Mouse (Mus musculus) cerebellum, postnatal 14 days (tissue): Measurements from ENCODE around the gene Setd3.
A peak's percentile ranks its signal among the peaks of the same experiment; 100 is the strongest.

Experiments used
- DNase-seq, 2 experiments: peaks; one replicate each; pipeline ENCODE4 v3.0.0; 2021; ENCODE audit warnings: mixed read lengths in 2 of 2

Setd3 gene

DNA sequence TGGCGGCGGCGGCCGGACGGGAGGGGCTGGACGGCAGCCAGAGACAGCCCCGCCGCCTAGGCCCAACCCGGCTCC is at the start of gene Setd3:
Setd3 (minus strand) TSS at position 69 of the 75 bp plus-strand sequence.
- DNase-seq, result no peak

DNA sequence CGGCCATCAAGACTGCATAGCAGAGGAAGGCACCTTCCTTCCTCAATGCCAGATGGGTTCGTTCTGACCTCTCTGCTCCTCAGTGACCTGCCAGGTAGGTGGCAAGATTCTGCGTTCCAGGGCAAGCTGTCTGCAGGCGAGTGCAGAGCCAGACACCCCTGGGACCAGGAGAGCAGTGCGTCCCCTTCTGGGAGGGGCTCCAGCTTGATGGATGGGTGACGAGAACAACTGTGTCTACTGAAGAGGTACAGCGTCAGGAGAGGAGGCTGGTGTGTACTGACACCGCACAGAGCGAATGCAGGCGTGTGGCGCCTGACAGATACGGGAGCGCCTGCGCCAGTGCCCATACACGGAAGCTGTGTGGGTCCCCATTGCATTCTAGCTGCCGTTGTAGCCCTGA is 48.4 kb upstream of the Setd3 start:
- DNase-seq, result no peak

DNA sequence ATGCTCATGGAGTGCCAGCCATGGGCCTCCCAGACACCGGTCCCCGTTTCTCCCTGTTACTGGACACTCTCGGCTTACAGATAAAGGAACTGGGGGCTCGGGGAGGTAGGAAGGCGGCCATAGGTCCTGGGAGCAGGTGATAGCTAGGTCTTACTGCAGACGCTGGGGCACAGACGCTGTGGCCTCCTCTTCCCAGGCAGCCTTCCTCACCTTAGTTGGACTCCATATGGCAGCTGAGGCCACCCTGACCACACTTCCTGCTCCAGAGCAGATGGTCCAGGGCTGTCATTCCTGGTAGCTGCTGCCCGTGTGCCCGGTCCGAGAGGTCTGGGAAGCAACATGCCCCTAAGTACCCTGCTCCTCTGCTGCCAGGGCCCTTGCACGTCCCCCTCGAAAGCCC is 47.8 kb upstream of the Setd3 start:
- DNase-seq, result peak in 1 of 2 experiments; percentile 67

DNA sequence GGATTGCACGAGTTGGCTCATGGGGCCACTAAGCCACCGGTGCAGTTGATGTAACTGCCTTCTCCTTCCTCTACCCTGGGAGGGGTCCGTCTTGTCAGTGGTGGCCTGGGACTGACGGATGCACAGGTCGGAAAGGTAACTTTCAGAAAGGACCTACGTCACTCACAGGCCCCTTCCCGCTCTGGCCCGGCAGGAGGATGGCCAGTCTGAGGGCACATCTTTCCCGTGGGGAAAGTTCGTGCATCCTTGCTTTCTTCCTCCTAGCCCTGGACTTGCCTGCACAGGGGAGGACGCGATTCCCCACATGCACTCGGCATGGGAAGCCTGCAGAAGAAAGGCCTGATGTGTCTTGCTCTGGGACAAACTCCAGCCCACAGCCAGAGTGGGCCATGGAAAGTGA is 47.1 kb upstream of the Setd3 start:
- no peak for DNase-seq

DNA sequence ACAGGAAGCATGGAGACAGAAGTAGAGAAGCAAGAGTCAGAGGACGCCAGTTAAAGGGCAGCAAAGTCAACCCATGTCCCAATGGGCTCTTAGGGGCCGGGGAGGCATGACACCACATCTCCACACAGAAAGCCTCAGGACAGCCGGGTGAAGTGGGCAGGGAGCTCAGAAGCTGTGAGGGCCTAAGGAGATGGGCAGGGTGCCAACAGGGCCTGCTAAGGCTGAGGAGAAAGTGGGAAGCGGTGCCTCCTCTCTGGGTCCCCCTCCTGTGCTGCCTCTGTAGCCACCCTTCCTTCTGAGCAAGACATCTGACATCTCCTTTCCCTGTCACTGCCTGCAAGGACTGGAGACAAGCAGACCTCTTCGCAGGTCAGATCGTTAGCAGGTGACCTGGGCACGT is 46.7 kb upstream of the Setd3 start:
- DNase-seq, result peak in 1 of 2 experiments; percentile 71

DNA sequence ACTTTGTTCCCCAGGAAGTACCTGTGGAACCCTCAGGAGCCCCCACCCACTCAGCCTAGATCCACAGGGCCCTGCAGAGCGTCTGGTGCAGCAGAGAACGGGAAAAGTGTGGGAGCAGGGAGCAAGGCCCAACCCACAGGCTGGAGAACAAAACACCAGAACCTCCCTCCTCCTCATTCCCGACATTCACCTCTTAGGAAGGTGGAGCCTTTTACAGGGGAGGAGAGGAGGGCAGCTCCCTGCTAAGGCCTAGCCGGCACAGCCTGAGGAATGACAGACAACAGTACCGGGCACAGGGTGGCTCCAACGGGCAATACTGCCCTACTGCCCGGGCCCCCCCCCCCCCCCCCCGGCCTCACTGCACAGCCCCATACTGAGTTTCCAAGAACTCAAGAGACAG is 44.2 kb upstream of the Setd3 start:
- no peak for DNase-seq

DNA sequence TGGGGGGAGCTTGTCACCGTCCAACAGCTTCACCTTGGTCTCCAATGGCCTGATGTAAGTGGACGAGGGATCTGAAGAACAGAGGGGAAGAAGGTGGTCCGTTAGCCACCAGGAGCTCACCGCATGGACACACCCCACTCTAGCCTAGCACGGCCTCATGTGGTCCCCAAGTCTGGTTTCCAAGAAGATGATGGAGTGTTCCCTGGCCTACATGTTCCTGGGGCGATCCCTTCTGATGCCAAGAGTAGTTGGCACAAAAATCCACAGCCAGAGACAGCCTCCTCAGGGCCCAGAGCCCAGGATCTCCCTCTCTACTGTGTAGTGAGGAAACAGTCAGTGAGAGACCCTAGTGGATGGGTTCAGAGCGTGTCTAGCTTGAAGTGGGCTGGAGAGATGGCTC is 42.6 kb upstream of the Setd3 start:
- no peak for DNase-seq

GRCm38 (mm10) chr12:108221206-108221605 is 42.1 kb upstream of the Setd3 start:
- DNase-seq, result peak; percentile 74 to 80

DNA sequence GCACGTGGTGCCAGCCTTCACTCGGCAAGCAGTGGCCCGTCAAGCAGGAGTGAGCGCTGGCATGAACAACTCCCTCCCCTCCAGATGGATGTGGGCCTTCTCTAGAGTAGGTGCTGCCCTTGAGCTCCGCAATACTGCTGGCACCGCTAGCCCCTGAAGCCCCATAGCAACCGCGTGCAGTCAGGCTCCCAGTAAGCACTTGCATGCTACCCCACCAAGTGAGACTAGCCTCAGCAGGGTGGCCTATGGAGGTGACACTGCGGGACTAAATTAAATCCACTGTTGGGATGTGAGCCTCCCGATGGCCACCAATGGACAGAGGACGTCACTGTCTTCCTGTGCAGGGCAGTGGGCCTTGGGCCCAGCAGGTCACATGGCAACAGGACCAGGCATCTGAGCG is 41.5 kb upstream of the Setd3 start:
- DNase-seq, result no peak

GRCm38 (mm10) chr12:108219825-108220616 is 40.9 kb upstream of the Setd3 start:
- DNase-seq, result no peak

DNA sequence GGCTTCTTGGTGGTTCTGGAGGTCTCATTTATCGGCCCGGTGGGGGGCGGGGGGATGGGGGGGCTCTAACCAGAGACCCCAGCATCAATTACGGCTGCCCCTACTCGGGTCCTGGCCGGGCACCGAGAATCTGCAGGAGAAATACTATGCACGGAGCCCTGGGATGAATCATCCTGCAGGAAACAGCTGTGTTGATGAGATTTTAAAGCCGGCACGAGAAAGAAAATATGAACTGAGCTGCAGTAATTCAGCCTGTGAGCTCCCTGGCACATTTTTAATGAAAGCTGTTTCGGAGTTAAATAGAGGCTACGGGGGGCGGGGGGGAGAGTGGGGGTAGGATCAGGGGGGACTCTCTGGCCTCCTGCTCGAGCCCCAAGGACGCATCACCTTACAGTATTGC is 40.0 kb upstream of the Setd3 start:
- DNase-seq, result no peak

DNA sequence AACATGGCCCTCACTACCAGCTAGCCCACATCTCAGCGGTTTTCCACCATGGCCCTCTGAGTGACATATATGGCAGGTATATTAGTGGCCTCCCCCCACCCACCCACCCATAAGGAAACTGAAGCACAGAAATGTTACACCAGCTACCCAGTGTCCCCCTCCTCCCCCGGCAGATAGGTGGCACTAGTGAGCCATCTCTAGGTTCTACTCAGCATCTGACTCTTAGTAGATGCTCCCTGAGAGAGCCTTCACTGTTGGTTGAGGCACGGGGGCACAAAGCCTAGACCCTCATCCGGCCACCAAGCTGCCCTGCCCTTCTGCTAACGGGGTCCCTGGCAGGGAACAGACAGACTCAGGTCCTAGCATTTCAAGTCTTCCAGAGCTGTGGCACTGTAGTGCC is 38.5 kb upstream of the Setd3 start:
- peak; percentile 82 to 89 for DNase-seq

- DNase-seq, result peak; percentile 30 to 78
Observed at GRCm38 (mm10) chr12:108216611-108217370, 37.7 kb upstream of the Setd3 start.

- DNase-seq, result peak; percentile 15 to 19
Observed at GRCm38 (mm10) chr12:108215090-108215489, 36.0 kb upstream of the Setd3 start.

GRCm38 (mm10) chr12:108213090-108214041 is 34.3 kb upstream of the Setd3 start:
- peak; percentile 16 to 23 for DNase-seq

DNA sequence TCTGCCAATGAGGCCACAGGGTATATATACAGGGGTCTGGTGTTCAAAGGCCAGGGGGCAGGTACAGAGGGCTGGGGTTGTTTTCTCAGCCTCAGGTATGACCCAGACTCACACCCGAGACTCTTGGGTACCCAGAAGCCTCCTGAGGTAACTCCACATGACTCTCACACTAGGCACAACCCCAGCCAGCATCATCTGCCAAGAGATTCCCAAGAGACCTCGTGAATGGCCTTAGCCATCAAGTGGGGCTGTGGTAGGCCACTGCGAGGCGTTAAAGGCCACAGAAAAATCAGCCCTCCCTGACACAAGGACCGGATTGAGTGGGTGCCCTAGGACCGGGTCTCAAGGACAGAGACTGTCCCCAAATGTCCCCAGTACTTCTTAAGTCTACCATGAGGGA is 33.4 kb upstream of the Setd3 start:
- DNase-seq, result peak in 1 of 2 experiments; percentile 10

DNA sequence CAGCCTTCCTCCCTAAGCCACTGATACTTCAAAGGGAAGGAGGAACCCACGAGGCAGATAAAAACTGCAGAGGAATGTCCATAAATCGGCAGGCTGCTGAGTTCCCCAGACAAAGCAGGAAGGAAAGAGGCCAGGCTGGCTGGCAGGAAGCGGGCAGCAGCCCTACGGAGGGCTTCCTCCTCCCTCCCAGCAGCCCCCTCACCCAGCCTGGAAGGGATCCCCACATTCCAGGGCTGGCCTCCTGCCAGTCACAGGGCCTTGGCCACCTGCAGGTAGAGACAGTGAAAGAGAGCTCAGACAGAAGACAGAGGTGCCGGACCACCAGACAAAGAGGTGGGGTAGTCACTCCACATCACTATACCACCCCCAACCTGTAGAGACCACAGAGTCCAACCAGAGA is 33.0 kb upstream of the Setd3 start:
- peak; percentile 40 to 50 for DNase-seq

DNA sequence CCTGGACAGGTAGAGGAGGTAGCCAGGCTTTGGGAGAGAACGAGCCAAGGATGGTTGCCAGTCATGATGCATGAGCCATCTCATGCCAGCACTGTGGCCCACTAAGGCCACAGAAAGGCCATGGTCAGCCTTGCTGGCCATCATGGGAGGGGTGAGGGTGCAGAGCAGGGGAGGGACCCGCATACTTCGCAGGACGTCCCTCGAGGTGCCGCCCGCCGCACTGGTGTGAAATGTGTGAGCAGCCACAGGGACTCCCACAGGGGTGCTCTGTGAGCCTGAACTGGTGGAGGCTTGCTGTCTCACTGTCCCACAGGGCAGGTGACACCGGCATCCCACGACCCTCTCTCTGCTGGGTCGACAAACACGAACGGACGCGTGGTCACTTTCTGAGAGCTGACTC is 31.5 kb upstream of the Setd3 start:
- DNase-seq, result peak; percentile 24 to 37

GRCm38 (mm10) chr12:108208726-108209438 is 29.8 kb upstream of the Setd3 start:
- DNase-seq, result peak; percentile 89 to 93

DNA sequence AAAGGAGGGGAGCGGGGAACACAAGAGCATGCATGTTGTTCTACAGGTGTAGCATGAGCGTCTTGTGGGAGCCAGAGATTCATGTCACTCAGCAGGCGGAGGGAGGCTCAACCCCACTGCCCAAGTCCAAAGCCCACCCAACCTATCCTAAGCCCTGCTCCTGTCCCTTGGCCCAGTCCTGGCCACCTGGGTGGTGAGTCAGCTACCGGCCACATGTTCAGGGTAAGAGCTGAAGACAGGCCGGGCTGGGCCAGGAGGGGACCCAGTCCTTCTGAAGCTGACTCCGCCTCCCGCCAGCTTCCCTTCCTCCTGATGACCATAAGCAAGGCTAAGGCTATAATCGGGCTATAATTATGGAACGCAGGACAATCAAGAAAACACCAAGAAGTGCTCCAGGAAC is 29.1 kb upstream of the Setd3 start:
- peak; percentile 33 to 37 for DNase-seq

DNA sequence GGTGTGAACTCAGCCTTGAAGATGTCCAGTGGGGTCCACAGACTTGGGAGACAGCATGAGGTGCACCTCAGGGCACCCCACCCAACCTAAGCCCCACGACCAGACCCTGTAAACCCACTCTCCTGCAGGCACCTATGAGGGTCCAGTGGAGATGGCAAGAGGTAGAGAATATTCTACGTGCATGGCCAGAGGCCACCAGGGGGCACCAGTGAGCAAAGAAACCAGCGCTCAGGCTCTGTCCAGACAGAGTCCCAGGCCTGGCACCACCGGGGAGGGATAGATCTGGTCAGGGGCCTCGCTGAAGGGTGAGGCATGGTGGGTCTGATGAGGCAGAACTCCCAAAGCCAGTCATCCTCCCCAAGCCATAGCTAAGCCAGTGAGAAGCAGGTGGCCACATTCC is 27.5 kb upstream of the Setd3 start:
- peak; percentile 93 to 96 for DNase-seq

GRCm38 (mm10) chr12:108204978-108205377 is 25.9 kb upstream of the Setd3 start:
- DNase-seq, result no peak

- no peak for DNase-seq
Observed at GRCm38 (mm10) chr12:108203895-108204294, 24.8 kb upstream of the Setd3 start.
